17 mouse cellular contexts compared by ENCODE assay signal in the genomic region with DNA sequence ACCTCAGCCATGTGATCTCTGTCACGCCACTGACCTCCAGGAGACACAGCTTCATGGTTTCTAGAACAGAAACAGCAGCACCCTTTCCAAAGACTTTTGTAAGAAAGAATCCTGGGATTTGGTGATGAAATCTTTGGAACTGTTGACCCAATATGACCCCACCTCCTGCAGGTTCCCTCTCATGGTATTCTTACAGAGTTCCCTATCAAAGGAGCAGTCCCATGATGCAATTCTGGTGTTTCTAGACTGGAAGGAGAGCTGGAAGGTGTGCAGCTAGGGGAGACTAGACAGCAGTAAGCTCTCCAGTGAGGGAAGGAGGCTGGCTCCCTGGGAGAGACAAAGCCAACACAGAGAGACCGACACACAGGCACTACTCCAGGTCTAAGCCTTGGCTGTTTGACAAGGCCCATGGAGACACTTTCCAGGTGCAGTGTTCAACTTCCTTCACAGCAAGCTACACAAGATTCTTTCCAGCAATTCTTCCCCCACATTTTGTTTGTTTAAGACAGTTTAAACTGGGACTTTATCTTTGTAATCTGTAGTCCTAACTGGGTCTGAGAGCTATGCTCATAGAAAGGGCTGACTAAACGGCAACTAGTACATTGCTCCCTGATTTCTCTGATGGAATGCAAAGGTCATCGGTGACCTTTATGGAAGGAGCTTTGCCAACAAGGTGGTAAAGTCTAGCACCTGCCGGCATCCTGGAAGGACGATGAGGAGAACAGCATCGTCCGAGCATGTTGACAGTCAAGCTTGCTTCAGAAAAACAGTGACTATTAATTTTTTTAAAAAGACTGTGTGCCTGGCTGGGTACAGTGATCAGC. TPM values are rescaled to one million over a fixed set of nuclear protein-coding genes. Genes with fewer than 3 reads are reported as not detected.
DNase-seq lines count a peak whose midpoint lies in the region; ATAC-seq and TF ChIP-seq lines count a peak whose summit lies in the region.
"Had no signal": no experiment of that assay in that cellular context is flagged by ENCODE, and none has a peak within 500 bp of the region (broad histone marks: within the 10 kb centered on the region; RNA-seq: fewer than 3 reads in every experiment).

No protein-coding gene starts in this region.

- DNase-seq in embryonic facial prominence, embryonic 10.5 days (ENCODE audit: low spot score), result no peak
- peak; percentile 52 for DNase-seq in lung, postnatal 0 days (ENCODE audit: low spot score)
- no peak for DNase-seq in lung, postnatal 4 days
- no peak for DNase-seq in left cerebral cortex, adult 8-10 months (ENCODE audit: low spot score in 2 of 2)
- no peak for DNase-seq in thymus, postnatal 4 days
- DNase-seq: heart, adult 18-20 months; kidney, adult 18-20 months; lung, adult 18-20 months; right cerebral cortex, postnatal 14 days; thymus, postnatal 36 days had no signal

- WGBS in embryonic facial prominence, embryonic 13.5 days, result 90% methylated on average over 8 of the region's 8 CpGs
- WGBS in embryonic facial prominence, embryonic 10.5 days, result 86% methylated on average over 8 of the region's 8 CpGs
- WGBS in lung, postnatal 0 days, result 64% methylated on average over 8 of the region's 8 CpGs
- 67% methylated on average over 8 of the region's 8 CpGs for WGBS in intestine, embryonic 15.5 days

- no peaks in the 10 kb centered on the region for H3K27me3 ChIP-seq in embryonic facial prominence, embryonic 13.5 days
- H3K27me3 ChIP-seq in embryonic facial prominence, embryonic 10.5 days (replicated peaks; ENCODE audit: low read depth, poor library complexity, severe bottlenecking), result no peaks in the 10 kb centered on the region
- no peaks in the 10 kb centered on the region for H3K27me3 ChIP-seq in lung, postnatal 0 days (replicated peaks; ENCODE audit: insufficient read depth, low read length)
- no peaks in the 10 kb centered on the region for H3K27me3 ChIP-seq in intestine, embryonic 15.5 days (replicated peaks)
- H3K27me3 ChIP-seq: hindbrain, embryonic 13.5 days; limb, embryonic 13.5 days; megakaryocyte, embryonic 14.5 days had no signal

- no peak for TF ChIP-seq EP300 in lung, postnatal 0 days (IDR thresholded peaks at IDR 0.05)

- H3K27ac ChIP-seq in embryonic facial prominence, embryonic 13.5 days, result 0 out of 2 replicates have a peak overlapping the region, but pooled peaks have one; percentile 8
- H3K27ac ChIP-seq in embryonic facial prominence, embryonic 10.5 days (replicated peaks), result no peak overlapping the region
- H3K27ac ChIP-seq in lung, postnatal 0 days (ENCODE audit: low read length), result no peak overlapping the region
- peak overlapping the region; percentile 18; the same call in 1 of the 2 replicates for H3K27ac ChIP-seq in intestine, embryonic 15.5 days
- H3K27ac ChIP-seq: hindbrain, embryonic 13.5 days; limb, embryonic 13.5 days had no signal

- no peaks in the 10 kb centered on the region for H3K9me3 ChIP-seq in embryonic facial prominence, embryonic 13.5 days
- H3K9me3 ChIP-seq in embryonic facial prominence, embryonic 10.5 days, result no peaks in the 10 kb centered on the region
- no peaks in the 10 kb centered on the region for H3K9me3 ChIP-seq in lung, postnatal 0 days (ENCODE audit: low read length)
- H3K9me3 ChIP-seq in intestine, embryonic 15.5 days, result no peaks in the 10 kb centered on the region
- H3K9me3 ChIP-seq: hindbrain, embryonic 13.5 days; limb, embryonic 13.5 days; megakaryocyte, embryonic 14.5 days had no signal

- H3K4me3 ChIP-seq in embryonic facial prominence, embryonic 13.5 days, result no peak overlapping the region
- H3K4me3 ChIP-seq in embryonic facial prominence, embryonic 10.5 days, result no peak overlapping the region
- no peak overlapping the region for H3K4me3 ChIP-seq in lung, postnatal 0 days (ENCODE audit: low read depth, low read length)
- H3K4me3 ChIP-seq in intestine, embryonic 15.5 days (replicated peaks), result no peak overlapping the region
- H3K4me3 ChIP-seq: hindbrain, embryonic 13.5 days; limb, embryonic 13.5 days; megakaryocyte, embryonic 14.5 days had no signal

- H3K4me2 ChIP-seq in embryonic facial prominence, embryonic 13.5 days, result no peak overlapping the region
- no peak overlapping the region for H3K4me2 ChIP-seq in lung, postnatal 0 days (replicated peaks; ENCODE audit: low read depth, low read length)
- no peak overlapping the region for H3K4me2 ChIP-seq in intestine, embryonic 15.5 days (replicated peaks)
- H3K4me2 ChIP-seq: hindbrain, embryonic 13.5 days; limb, embryonic 13.5 days had no signal

- no peak for ATAC-seq in embryonic facial prominence, embryonic 13.5 days (ENCODE audit: insufficient number of reproducible peaks, insufficient read depth, low FRiP score, low TSS enrichment, low read depth)
- no peak for ATAC-seq in lung, postnatal 0 days
- peak; percentile 53 for ATAC-seq in intestine, embryonic 15.5 days
- ATAC-seq: forebrain, embryonic 14.5 days; midbrain, embryonic 16.5 days had no signal

- H3K36me3 ChIP-seq in embryonic facial prominence, embryonic 13.5 days, result peaks cover 12% of the 10 kb centered on the region; the same call in 1 of the 2 replicates
- peaks cover 12% of the 10 kb centered on the region; the same call in 1 of the 2 replicates for H3K36me3 ChIP-seq in embryonic facial prominence, embryonic 10.5 days (replicated peaks)
- no peaks in the 10 kb centered on the region for H3K36me3 ChIP-seq in lung, postnatal 0 days (ENCODE audit: insufficient read depth, low read length)
- 0 out of 2 replicates have a peak, but pooled peaks cover 2% of the 10 kb centered on the region for H3K36me3 ChIP-seq in intestine, embryonic 15.5 days

- peaks cover 22% of the 10 kb centered on the region for H3K4me1 ChIP-seq in embryonic facial prominence, embryonic 13.5 days
- peaks cover 13% of the 10 kb centered on the region for H3K4me1 ChIP-seq in embryonic facial prominence, embryonic 10.5 days
- no peaks in the 10 kb centered on the region for H3K4me1 ChIP-seq in lung, postnatal 0 days (ENCODE audit: insufficient read depth, low read depth, low read length)
- H3K4me1 ChIP-seq in intestine, embryonic 15.5 days (replicated peaks), result peaks cover 12% of the 10 kb centered on the region

- H3K9ac ChIP-seq in embryonic facial prominence, embryonic 13.5 days, result no peak overlapping the region
- H3K9ac ChIP-seq in lung, postnatal 0 days (replicated peaks; ENCODE audit: low read depth), result no peak overlapping the region
- no peak overlapping the region for H3K9ac ChIP-seq in intestine, embryonic 15.5 days
- H3K9ac ChIP-seq: hindbrain, embryonic 13.5 days; limb, embryonic 13.5 days had no signal

- TF ChIP-seq CTCF in lung, postnatal 0 days (IDR thresholded peaks at IDR 0.05), result no peak

RNA-seq across cellular contexts. Expression of gene Vps53, which starts 33.0 kb away (rescaled TPM):
- polyA plus RNA-seq in embryonic facial prominence, embryonic 13.5 days (2015; fragmentation: Nextera tagmentation; extraction: Ambion mirVana), result 36.5 and 38.5 TPM in 2 replicates
- 37.5 and 39.8 TPM in 2 replicates for polyA plus RNA-seq in embryonic facial prominence, embryonic 10.5 days (2016; fragmentation: Nextera tagmentation; extraction: Ambion mirVana)
- 28.5 and 29.7 TPM in 2 replicates for polyA plus RNA-seq in lung, postnatal 0 days (2015; fragmentation: Nextera tagmentation; extraction: Ambion mirVana)
- 48.1 and 51.0 TPM in 2 replicates for polyA plus RNA-seq in intestine, embryonic 15.5 days (2015; fragmentation: Nextera tagmentation; extraction: Ambion mirVana)
- total RNA-seq in left cerebral cortex, adult 8-10 months (2022), result 10 to 100 TPM; 77.7 to 96.2 (median 86.1) TPM

RNA-seq across cellular contexts. Expression of gene Fam57a, which starts 33.1 kb away (rescaled TPM):
- 20.7 and 20.8 TPM in 2 replicates for polyA plus RNA-seq in embryonic facial prominence, embryonic 13.5 days (2015; fragmentation: Nextera tagmentation; extraction: Ambion mirVana)
- polyA plus RNA-seq in embryonic facial prominence, embryonic 10.5 days (2016; fragmentation: Nextera tagmentation; extraction: Ambion mirVana), result 35.0 and 35.1 TPM in 2 replicates
- polyA plus RNA-seq in lung, postnatal 0 days (2015; fragmentation: Nextera tagmentation; extraction: Ambion mirVana), result 27.0 and 33.8 TPM in 2 replicates
- polyA plus RNA-seq in intestine, embryonic 15.5 days (2015; fragmentation: Nextera tagmentation; extraction: Ambion mirVana), result 88.7 and 94.7 TPM in 2 replicates
- total RNA-seq in left cerebral cortex, adult 8-10 months (2022), result 10 to 100 TPM; 16.1 to 18.7 (median 17.7) TPM

Comparison
In these comparisons a context has a peak if more than half of its experiments do, and no peak if none do; other contexts are left out.
1. H3K27ac ChIP-seq: peak in embryonic facial prominence, embryonic 13.5 days (single experiment) and intestine, embryonic 15.5 days (single experiment); none in embryonic facial prominence, embryonic 10.5 days (single experiment) and lung, postnatal 0 days (single experiment).